Mouse (Mus musculus) left cerebral cortex, adult 9 months (tissue): ENCODE results near the gene Nfib.

Source experiments
- DNase-seq, 2 experiments: peaks; one replicate each; pipeline ENCODE4 v3.0.0; 2022; ENCODE audit warnings: low spot score in 2 of 2

The Nfib gene

GRCm38 (mm10) chr4:82392496-82392895 lies 313.1 kb downstream of the Nfib start:
- no peak for DNase-seq

GRCm38 (mm10) chr4:82391726-82392472 lies 313.7 kb downstream of the Nfib start:
- no peak for DNase-seq

GRCm38 (mm10) chr4:82390545-82390944 lies 315.0 kb downstream of the Nfib start:
- DNase-seq = no peak

GRCm38 (mm10) chr4:82389876-82390275 lies 315.7 kb downstream of the Nfib start:
- no peak for DNase-seq

- no peak for DNase-seq
Observed at GRCm38 (mm10) chr4:82387620-82388019, 317.9 kb downstream of the Nfib start.

- no peak for DNase-seq
Observed at GRCm38 (mm10) chr4:82386222-82386993, 319.1 kb downstream of the Nfib start.

- DNase-seq = no peak
Observed at GRCm38 (mm10) chr4:82385638-82386037, 319.9 kb downstream of the Nfib start.

GRCm38 (mm10) chr4:82383991-82384731 lies 321.4 kb downstream of the Nfib start:
- no peak for DNase-seq

- DNase-seq = no peak
Observed at GRCm38 (mm10) chr4:82383346-82383745, 322.2 kb downstream of the Nfib start.

- no peak for DNase-seq
Observed at GRCm38 (mm10) chr4:82381786-82382185, 323.8 kb downstream of the Nfib start.

- no peak for DNase-seq
Observed at GRCm38 (mm10) chr4:82380578-82380977, 325.0 kb downstream of the Nfib start.

- DNase-seq = no peak
Observed at GRCm38 (mm10) chr4:82378050-82378449, 327.5 kb downstream of the Nfib start.

- no peak for DNase-seq
Observed at GRCm38 (mm10) chr4:82377621-82378020, 327.9 kb downstream of the Nfib start.

GRCm38 (mm10) chr4:82374560-82374959 lies 331.0 kb downstream of the Nfib start:
- DNase-seq = no peak

GRCm38 (mm10) chr4:82372217-82372616 lies 333.3 kb downstream of the Nfib start:
- no peak for DNase-seq

- no peak for DNase-seq
Observed at GRCm38 (mm10) chr4:82371471-82371870, 334.1 kb downstream of the Nfib start.

GRCm38 (mm10) chr4:82369011-82369776 lies 336.4 kb downstream of the Nfib start:
- DNase-seq = no peak

GRCm38 (mm10) chr4:82368091-82368775 lies 337.3 kb downstream of the Nfib start:
- DNase-seq = no peak

GRCm38 (mm10) chr4:82364696-82365385 lies 340.7 kb downstream of the Nfib start:
- no peak for DNase-seq

GRCm38 (mm10) chr4:82363951-82364350 lies 341.6 kb downstream of the Nfib start:
- DNase-seq = no peak
